Mouse (Mus musculus) embryo, embryonic 11.5 days (tissue): ENCODE measurements around the gene Zfp947.
"Not testable (repeated sequence)": the region's sequence is repeated elsewhere in the genome, so short reads cannot be mapped to it uniquely, and the experiment has no call there.

Experiments used
- DNase-seq: peaks from one replicate; pipeline ENCODE4 v3.0.0-alpha.2; 2012; ENCODE audit warnings: low read depth, low spot score

The Zfp947 gene

DNA sequence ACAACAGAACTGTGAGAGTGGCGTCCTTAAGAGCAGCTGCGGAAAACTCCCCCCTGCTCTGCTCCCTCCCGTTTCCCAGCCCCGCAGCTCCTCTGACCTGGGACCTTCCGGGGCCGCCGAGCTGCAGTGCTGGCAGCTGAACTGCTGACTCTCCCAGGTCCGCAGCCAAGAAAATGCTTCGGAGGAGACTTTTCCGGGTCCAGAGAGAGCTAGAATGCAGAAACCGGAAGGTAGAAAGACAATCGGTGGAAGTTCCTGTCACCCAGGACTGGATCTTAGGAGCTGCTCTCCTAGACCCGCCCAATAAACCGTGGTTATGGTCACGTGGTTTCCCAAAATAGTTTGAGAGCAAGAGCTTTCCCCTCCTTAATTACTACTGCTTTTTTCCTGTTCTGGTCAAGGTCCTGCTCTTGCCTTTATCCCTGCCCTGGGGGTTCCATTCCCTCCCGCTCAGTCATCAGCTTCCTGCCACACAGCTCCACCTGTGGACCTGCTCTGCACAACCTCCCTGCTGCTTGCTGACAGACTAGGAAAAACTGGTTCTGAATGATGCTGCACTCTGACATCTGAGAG, at the start of gene Zfp947:
Gene Zfp947, minus strand, starts transcription at position 469 of the 573 bp plus-strand sequence.
- peak; percentile 14 for DNase-seq

DNA sequence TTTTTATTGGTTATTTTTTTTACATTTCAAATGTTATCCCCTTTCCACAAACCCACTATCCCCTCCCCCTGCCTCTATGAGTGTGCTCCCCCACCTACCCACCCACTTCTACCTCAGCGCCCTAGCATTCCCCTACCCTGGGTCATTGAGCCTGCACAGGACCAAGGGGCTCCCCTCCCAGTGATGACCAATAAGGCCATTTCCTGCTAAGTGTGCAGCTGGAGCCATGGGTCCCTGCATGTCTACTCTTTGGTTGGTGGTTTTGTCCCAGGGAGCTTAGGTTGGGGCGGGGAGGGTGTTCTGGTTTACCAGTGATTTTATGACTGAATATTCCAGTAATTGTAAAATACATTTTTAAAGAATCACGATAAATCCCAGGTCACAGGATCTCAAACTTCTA, 686 bp downstream of the Zfp947 start:
- DNase-seq, result not testable (repeated sequence)

DNA sequence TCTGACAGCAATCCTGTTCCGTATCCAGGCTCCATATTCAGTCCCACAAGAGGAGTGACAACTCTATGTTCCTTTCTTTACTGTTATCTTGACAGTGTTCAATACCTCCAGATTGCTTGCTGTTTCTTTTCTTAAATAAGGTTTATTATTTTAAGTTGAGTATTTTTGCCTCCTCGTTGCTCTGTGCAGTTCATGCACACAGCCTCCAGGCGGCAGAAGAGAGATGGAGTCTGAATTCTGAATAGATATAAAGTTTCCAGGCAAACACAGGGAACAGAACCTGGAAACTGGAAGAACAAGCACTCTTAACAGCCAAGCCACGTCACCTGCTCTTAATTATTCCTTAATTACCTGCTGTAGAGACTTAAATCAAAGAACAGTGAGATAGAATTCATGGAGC, 12.0 kb downstream of the Zfp947 start:
- DNase-seq, result not testable (repeated sequence)

DNA sequence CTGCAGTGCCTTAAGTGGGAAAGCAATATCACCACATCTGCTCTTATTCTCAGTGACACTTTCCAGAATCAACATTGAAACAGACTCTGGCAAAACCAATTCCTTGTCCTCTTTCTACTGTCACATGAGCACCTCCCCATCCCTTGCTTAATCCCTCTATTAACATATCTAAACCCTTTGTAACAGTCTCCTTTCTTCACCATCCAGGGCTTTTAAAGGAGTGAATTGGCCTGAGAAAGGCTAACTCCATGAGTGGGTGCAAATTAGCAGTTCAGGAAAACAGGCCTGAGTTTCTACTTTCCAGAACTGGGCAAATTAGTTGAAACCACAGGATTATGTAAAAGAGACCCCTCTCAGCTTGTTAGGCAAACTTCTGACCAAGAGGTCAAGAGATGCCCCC, 47.2 kb downstream of the Zfp947 start:
- no peak for DNase-seq
